Mouse (Mus musculus): ENCODE measurements around the gene Atrn. TPM values are rescaled to one million over a fixed set of nuclear protein-coding genes. Genes with fewer than 3 reads are reported as not detected.

Atrn gene
- polyA plus RNA-seq, 1 experiment from 2014 or later: 4.7 TPM

GRCm38 (mm10) chr2:131056191-131056590, 149.9 kb downstream of the Atrn start:
- Histone ChIP-seq H3K27me3 (replicated peaks) (peaks cover 67% of the 10 kb centered on the region), H3K36me3 (no peaks in the 10 kb centered on the region), H3K4me2 (peak overlapping the region; percentile 65; the same call in 1 of the 2 replicates), H3K4me3 (no peak overlapping the region), H3K27ac (replicated peaks) (no peak overlapping the region), H3K9ac (0 out of 2 replicates have a peak overlapping the region, but pooled peaks have one; percentile 9), H3K9me3 (no peaks in the 10 kb centered on the region), H3K4me1 (peaks cover 60% of the 10 kb centered on the region)
- whole genome bisulfite sequencing: 3% methylated on average over 10 of the region's 10 CpGs
- no peak for ATAC-seq (ENCODE audit: extremely low read depth, insufficient number of reproducible peaks, low FRiP score, low TSS enrichment)

- no peak overlapping the region for H3K9ac ChIP-seq
- no peaks in the 10 kb centered on the region for H3K9me3 ChIP-seq
- no peaks in the 10 kb centered on the region for H3K36me3 ChIP-seq
- 80% methylated on average over 8 of the region's 8 CpGs for WGBS
- ATAC-seq (ENCODE audit: extremely low read depth, insufficient number of reproducible peaks, low FRiP score, low TSS enrichment): no peak
- H3K27me3 ChIP-seq (replicated peaks): peaks cover 63% of the 10 kb centered on the region
- no peak overlapping the region for H3K27ac ChIP-seq (replicated peaks)
- H3K4me2 ChIP-seq: no peak overlapping the region
- no peak overlapping the region for H3K4me3 ChIP-seq
- peaks cover 79% of the 10 kb centered on the region for H3K4me1 ChIP-seq
These were observed 152.4 kb downstream of the Atrn start for GRCm38 (mm10) chr2:131058672-131059071.

DNA sequence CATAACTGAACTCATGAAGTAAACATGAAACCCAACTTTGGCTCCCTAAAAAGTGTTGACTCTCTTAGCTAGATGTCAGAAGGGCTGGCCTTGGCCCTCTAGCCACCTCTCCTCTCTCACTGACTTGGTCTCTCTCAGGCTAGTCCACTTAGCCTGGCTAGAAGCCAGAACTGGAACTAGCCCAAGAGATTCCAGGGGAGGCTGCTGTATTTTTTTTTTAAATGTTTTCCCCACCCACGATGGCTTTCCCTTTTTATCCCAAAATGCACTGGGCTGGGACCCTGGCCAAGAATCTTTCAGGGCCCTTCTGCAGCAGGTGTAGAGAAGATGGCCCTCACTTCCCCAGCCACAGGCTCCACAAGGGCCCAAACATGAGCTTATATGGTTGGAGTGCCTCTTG, 153.1 kb downstream of the Atrn start:
- Histone ChIP-seq H3K36me3 (no peaks in the 10 kb centered on the region), H3K27ac (replicated peaks) (peak overlapping the region; percentile 69), H3K4me1 (peaks cover 72% of the 10 kb centered on the region), H3K9me3 (no peaks in the 10 kb centered on the region), H3K4me2 (no peak overlapping the region), H3K4me3 (no peak overlapping the region), H3K9ac (peak overlapping the region; percentile 19), H3K27me3 (replicated peaks) (peaks cover 63% of the 10 kb centered on the region)
- WGBS: 11% methylated on average over 1 of the region's 1 CpGs
- ATAC-seq (ENCODE audit: extremely low read depth, insufficient number of reproducible peaks, low FRiP score, low TSS enrichment): no peak

DNA sequence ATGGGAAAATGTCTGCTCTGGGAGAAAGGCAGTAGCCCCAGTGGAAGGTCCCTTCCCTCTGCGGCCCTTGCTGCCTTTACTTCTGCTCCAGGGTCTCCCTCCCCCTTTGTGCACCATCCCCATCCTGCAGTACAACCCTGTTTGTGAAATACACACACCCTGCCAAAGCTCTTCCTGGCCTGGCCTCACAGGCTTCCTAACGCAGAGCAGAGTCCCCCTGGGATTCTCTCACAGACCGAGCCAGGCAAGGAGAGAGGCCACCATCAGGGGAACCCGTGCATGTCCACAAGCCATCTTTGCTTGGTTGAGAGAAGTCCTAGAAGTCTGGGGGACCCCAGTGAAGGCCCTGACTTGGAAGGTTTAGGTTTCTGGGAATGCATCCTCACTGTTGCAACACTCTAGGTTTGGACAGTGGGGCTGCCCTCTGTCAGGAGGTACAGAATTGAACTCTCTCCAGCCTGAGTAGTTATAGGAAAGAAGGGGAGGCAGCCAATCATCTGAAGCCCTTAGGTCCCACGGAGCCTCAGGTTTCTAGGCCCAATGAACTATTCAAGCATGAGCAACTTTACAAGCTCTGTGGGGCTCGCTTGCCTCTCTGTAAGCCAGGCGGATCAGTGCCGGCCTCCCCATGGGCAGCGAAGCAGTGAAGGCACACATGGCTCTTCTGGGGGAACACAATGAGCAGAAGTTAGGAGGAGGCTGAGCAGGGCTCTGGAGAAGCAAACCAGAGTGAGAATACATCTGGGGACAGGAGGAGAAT, 153.7 kb downstream of the Atrn start:
- Histone ChIP-seq H3K4me1 (peaks cover 66% of the 10 kb centered on the region), H3K36me3 (no peaks in the 10 kb centered on the region), H3K27me3 (replicated peaks) (peaks cover 63% of the 10 kb centered on the region), H3K4me2 (no peak overlapping the region), H3K9me3 (no peaks in the 10 kb centered on the region), H3K27ac (replicated peaks) (peak overlapping the region; percentile 69), H3K9ac (peak overlapping the region; percentile 19), H3K4me3 (no peak overlapping the region)
- no peak for ATAC-seq (ENCODE audit: extremely low read depth, insufficient number of reproducible peaks, low FRiP score, low TSS enrichment)
- 55% methylated on average over 9 of the region's 9 CpGs for WGBS

DNA sequence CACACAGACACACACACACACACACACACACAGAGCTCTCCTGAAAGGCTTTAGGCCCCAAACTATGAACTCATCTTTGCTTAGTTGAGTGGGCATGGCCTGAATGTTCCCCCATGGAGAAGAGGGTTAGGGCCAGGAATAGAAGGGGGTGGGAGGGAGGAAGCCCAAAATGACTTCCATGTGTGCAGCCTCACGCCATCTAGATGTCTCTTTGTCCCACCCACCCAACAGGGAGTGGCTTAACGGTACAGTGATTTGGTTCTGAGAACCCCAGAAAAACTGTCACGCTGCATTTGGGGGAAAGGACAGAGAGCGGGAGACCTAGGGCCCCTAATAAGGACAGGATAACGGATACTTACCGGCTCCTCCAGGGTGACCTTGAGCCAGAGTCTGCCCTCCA, 154.5 kb downstream of the Atrn start:
- peaks cover 63% of the 10 kb centered on the region for H3K27me3 ChIP-seq (replicated peaks)
- ATAC-seq (ENCODE audit: extremely low read depth, insufficient number of reproducible peaks, low FRiP score, low TSS enrichment): no peak
- no peaks in the 10 kb centered on the region for H3K9me3 ChIP-seq
- H3K4me1 ChIP-seq: peaks cover 58% of the 10 kb centered on the region
- H3K36me3 ChIP-seq: no peaks in the 10 kb centered on the region
- H3K27ac ChIP-seq (replicated peaks): peak overlapping the region; percentile 63; the same call in 1 of the 2 replicates
- no peak overlapping the region for H3K4me3 ChIP-seq
- H3K9ac ChIP-seq: 0 out of 2 replicates have a peak overlapping the region, but pooled peaks have one; percentile 42
- WGBS: 51% methylated on average over 6 of the region's 6 CpGs
- peak overlapping the region; percentile 38 for H3K4me2 ChIP-seq

GRCm38 (mm10) chr2:131061607-131062006, 155.3 kb downstream of the Atrn start:
- Histone ChIP-seq H3K27me3 (replicated peaks) (peaks cover 64% of the 10 kb centered on the region), H3K4me1 (peaks cover 50% of the 10 kb centered on the region), H3K4me2 (peak overlapping the region; percentile 38), H3K27ac (replicated peaks) (peak overlapping the region; percentile 63), H3K9me3 (no peaks in the 10 kb centered on the region), H3K4me3 (no peak overlapping the region), H3K36me3 (no peaks in the 10 kb centered on the region), H3K9ac (peak overlapping the region; percentile 6; the same call in 1 of the 2 replicates)
- ATAC-seq (ENCODE audit: extremely low read depth, insufficient number of reproducible peaks, low FRiP score, low TSS enrichment): no peak
- 26% methylated on average over 5 of the region's 5 CpGs for WGBS

GRCm38 (mm10) chr2:131063404-131063864, 157.1 kb downstream of the Atrn start, which contains the start of gene Adam33:
Gene Adam33 (minus strand): TSS chr2:131063814.
- Histone ChIP-seq H3K4me1 (peaks cover 48% of the 10 kb centered on the region), H3K36me3 (no peaks in the 10 kb centered on the region), H3K4me3 (peak within 1 kb of the TSS; percentile 45), H3K27me3 (replicated peaks) (peaks cover 58% of the 10 kb centered on the region), H3K27ac (replicated peaks) (no peak within 1 kb of the TSS), H3K4me2 (peak within 1 kb of the TSS; percentile 67), H3K9ac (peak within 1 kb of the TSS; percentile 73), H3K9me3 (no peaks in the 10 kb centered on the region)
- ATAC-seq (ENCODE audit: extremely low read depth, insufficient number of reproducible peaks, low FRiP score, low TSS enrichment): no peak
- WGBS: 3% methylated on average over 27 of the region's 27 CpGs

- ATAC-seq (ENCODE audit: extremely low read depth, insufficient number of reproducible peaks, low FRiP score, low TSS enrichment): no peak
- WGBS: 65% methylated on average over 9 of the region's 9 CpGs
- no peak overlapping the region for H3K4me2 ChIP-seq
These were observed 160.0 kb downstream of the Atrn start for GRCm38 (mm10) chr2:131066342-131066741.

GRCm38 (mm10) chr2:131067481-131067880, 161.2 kb downstream of the Atrn start:
- no peak for ATAC-seq (ENCODE audit: extremely low read depth, insufficient number of reproducible peaks, low FRiP score, low TSS enrichment)
- H3K36me3 ChIP-seq: no peaks in the 10 kb centered on the region
- H3K27ac ChIP-seq (replicated peaks): no peak overlapping the region
- H3K4me2 ChIP-seq: no peak overlapping the region
- H3K9ac ChIP-seq: no peak overlapping the region
- no peaks in the 10 kb centered on the region for H3K9me3 ChIP-seq
- 61% methylated on average over 6 of the region's 6 CpGs for WGBS
- H3K4me3 ChIP-seq: no peak overlapping the region
- H3K27me3 ChIP-seq (replicated peaks): peaks cover 79% of the 10 kb centered on the region
- H3K4me1 ChIP-seq: peaks cover 10% of the 10 kb centered on the region

More at GRCm38 (mm10) chr2:131066342-131066741, 160.0 kb downstream of the Atrn start:
- H3K27ac ChIP-seq (replicated peaks): no peak overlapping the region
- no peak overlapping the region for H3K9ac ChIP-seq
- H3K36me3 ChIP-seq: no peaks in the 10 kb centered on the region
- no peak overlapping the region for H3K4me3 ChIP-seq
- H3K9me3 ChIP-seq: no peaks in the 10 kb centered on the region
- peaks cover 22% of the 10 kb centered on the region for H3K4me1 ChIP-seq
- H3K27me3 ChIP-seq (replicated peaks): peaks cover 84% of the 10 kb centered on the region

GRCm38 (mm10) chr2:131072536-131072935, 166.2 kb downstream of the Atrn start:
- H3K9me3 ChIP-seq: no peaks in the 10 kb centered on the region
- H3K9ac ChIP-seq: no peak overlapping the region
- H3K4me2 ChIP-seq: no peak overlapping the region
- H3K4me1 ChIP-seq: no peaks in the 10 kb centered on the region
- no peak overlapping the region for H3K27ac ChIP-seq (replicated peaks)
- no peak for ATAC-seq (ENCODE audit: extremely low read depth, insufficient number of reproducible peaks, low FRiP score, low TSS enrichment)
- H3K36me3 ChIP-seq: no peaks in the 10 kb centered on the region
- H3K4me3 ChIP-seq: no peak overlapping the region
- 69% methylated on average over 10 of the region's 10 CpGs for WGBS
- H3K27me3 ChIP-seq (replicated peaks): peaks cover 50% of the 10 kb centered on the region
